Mouse (Mus musculus): ENCODE measurements around the gene Zfp36.

DNA sequence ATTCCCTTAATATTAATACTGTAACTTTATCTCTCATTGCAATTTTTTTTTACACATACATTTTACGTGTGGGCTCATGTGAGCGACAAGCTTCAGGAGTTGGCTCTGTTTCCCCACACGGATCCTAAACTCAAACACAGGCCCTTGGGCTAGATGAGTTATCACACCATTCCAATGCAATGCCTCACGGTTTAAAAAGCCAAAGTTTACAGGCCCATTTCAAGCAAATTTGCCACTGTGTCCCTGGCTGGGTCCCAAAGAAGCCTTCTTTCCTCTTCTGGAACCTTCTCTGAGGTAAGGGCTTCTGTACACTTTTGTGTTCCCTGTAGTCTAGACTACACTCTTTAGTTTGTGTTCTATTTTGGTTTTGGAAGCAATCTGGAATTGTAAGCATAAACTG is 45.5 kb downstream of the Zfp36 start:
- TF ChIP-seq RCOR1 (IDR thresholded peaks at IDR 0.05; ENCODE audit: low read depth, low read length) (no peak), POLR2A (IDR thresholded peaks at IDR 0.05; ENCODE audit: control insufficient read depth in 1 of 2, insufficient read depth in 1 of 2, low read depth in 1 of 2, low read length in 2 of 2, poor library complexity in 1 of 2) (no peak), E2F4 (IDR thresholded peaks at IDR 0.05; ENCODE audit: borderline replicate concordance, low read depth, low read length) (no peak), CTCF (IDR thresholded peaks at IDR 0.05 in 2 of 3, conservative IDR thresholded peaks at IDR 0.05 in 1 of 3; ENCODE audit: control insufficient read depth in 1 of 3, insufficient read depth in 1 of 3, low read depth in 2 of 3, low read length in 3 of 3, poor library complexity in 1 of 3, severe bottlenecking in 1 of 3) (no peak), ZC3H11A (IDR thresholded peaks at IDR 0.05; ENCODE audit: low read depth, low read length) (no peak), NRF1 (IDR thresholded peaks at IDR 0.05; ENCODE audit: insufficient read depth, low read depth, low read length, poor library complexity, severe bottlenecking) (no peak), SIN3A (IDR thresholded peaks at IDR 0.05; ENCODE audit: low read length) (no peak), ELF1 (IDR thresholded peaks at IDR 0.05; ENCODE audit: low read depth, low read length) (no peak)
